Mouse (Mus musculus): Measurements from ENCODE around the gene Teddm2. TPM values are rescaled to one million over a fixed set of nuclear protein-coding genes. Genes with fewer than 3 reads are reported as not detected.

The Teddm2 gene
- total and polyA plus RNA-seq, 2 experiments from 2014 or later = 0.33 TPM; not detected in 1

DNA sequence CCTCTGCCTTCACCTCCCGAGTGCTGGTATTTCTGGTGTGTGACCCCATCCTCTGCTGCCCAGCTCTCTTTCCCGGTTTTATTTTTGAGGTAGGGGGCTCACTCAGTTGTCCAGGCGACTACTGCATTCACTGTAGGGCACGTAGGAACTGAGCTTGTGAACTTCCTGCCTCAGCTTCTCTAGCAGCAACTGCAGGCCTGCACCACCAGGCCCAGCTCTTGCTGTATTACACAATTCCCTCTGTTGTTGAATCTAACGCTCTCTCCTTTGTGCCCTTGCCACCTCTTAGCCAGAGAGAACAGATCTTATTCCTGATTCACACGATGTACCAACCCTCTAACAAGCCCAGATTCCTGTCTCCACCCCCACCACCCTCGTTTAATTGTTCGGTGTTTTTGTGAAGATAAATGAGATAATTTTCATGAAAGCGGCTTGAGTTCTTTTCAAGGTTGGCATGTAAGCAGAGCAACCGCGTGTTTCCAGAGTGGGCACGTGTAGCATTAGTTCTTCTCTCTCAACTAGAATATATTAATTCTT, 35.9 kb upstream of the Teddm2 start:
- Histone ChIP-seq H3K4me3 (ENCODE audit: low read depth, low read length) (no peak overlapping the region), H3K27ac (ENCODE audit: low read depth) (no peak overlapping the region), H3K4me2 (ENCODE audit: low read depth, low read length) (no peak overlapping the region), H3K9ac (replicated peaks; ENCODE audit: low read depth, low read length) (no peak overlapping the region), H3K4me1 (ENCODE audit: control insufficient read depth, insufficient read depth) (no peaks in the 10 kb centered on the region), H3K36me3 (replicated peaks; ENCODE audit: control insufficient read depth, insufficient read depth, low read length) (no peaks in the 10 kb centered on the region), H3K9me3 (replicated peaks; ENCODE audit: control insufficient read depth, low read length) (no peaks in the 10 kb centered on the region), H3K27me3 (ENCODE audit: control insufficient read depth, insufficient read depth, low read length) (no peaks in the 10 kb centered on the region)
- DNase-seq (ENCODE audit: low spot score) = no peak
- 72% methylated on average over 12 of the region's 12 CpGs for WGBS
- TF ChIP-seq EP300 (IDR thresholded peaks at IDR 0.05; ENCODE audit: low read depth) = no peak
- TF ChIP-seq CTCF (IDR thresholded peaks at IDR 0.05; ENCODE audit: low read depth) = no peak
- no peak for ATAC-seq (ENCODE audit: insufficient read depth, low read depth)

DNA sequence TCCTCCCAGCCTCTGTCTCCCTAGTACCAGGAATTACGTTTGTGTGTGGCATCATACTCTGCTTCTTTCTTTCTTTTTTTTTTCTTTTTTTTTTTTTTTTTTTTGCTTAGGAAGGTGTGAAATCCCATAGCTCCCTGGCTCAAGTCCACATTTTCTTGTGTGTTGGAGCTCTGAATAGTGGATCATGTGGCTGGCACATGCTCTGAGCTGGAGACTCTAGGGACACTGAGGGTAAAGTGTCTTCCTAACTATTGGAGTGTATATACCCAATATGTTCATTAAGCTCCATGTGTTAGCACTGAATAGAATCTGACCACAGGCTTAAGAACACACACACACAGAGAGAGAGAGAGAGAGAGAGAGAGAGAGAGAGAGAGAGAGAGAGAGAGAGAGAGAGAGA, 33.7 kb upstream of the Teddm2 start:
- H3K9me3 ChIP-seq (replicated peaks; ENCODE audit: control insufficient read depth, low read length) = no peaks in the 10 kb centered on the region
- no peak overlapping the region for H3K4me3 ChIP-seq (ENCODE audit: low read depth, low read length)
- TF ChIP-seq CTCF (IDR thresholded peaks at IDR 0.05; ENCODE audit: low read depth) = no peak
- no peak for TF ChIP-seq EP300 (IDR thresholded peaks at IDR 0.05; ENCODE audit: low read depth)
- WGBS = 48% methylated on average over 1 of the region's 1 CpGs
- DNase-seq (ENCODE audit: low spot score) (no peak), ATAC-seq (ENCODE audit: insufficient read depth, low read depth) (no peak)
- H3K27me3 ChIP-seq (ENCODE audit: control insufficient read depth, insufficient read depth, low read length) = no peaks in the 10 kb centered on the region
- H3K4me2 ChIP-seq (ENCODE audit: low read depth, low read length) = no peak overlapping the region
- H3K4me1 ChIP-seq (ENCODE audit: control insufficient read depth, insufficient read depth) = no peaks in the 10 kb centered on the region
- H3K27ac ChIP-seq (ENCODE audit: low read depth) = no peak overlapping the region
- no peaks in the 10 kb centered on the region for H3K36me3 ChIP-seq (replicated peaks; ENCODE audit: control insufficient read depth, insufficient read depth, low read length)
- H3K9ac ChIP-seq (replicated peaks; ENCODE audit: low read depth, low read length) = no peak overlapping the region

DNA sequence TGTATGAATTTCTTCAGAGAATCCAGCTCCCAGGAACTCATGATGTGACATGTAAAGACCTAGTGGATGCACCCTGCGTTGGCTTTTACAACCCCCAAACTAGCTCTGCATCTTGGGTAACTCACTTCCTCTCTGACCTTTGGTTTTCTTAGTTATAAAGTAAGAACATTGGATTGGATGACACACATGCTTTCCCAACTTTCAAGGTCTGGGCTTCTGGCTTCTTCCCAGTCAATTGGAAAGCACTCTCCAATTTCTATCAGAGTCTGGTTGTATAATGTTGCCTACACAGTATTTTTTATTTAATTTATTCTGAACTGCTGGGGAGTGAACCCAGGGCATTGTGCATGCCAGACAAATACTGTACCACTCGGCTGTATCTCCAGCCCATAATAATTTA, 30.4 kb upstream of the Teddm2 start:
- ATAC-seq (ENCODE audit: insufficient read depth, low read depth) = no peak
- no peak overlapping the region for H3K4me2 ChIP-seq (ENCODE audit: low read depth, low read length)
- no peak overlapping the region for H3K27ac ChIP-seq (ENCODE audit: low read depth)
- WGBS = 79% methylated on average over 2 of the region's 2 CpGs
- no peaks in the 10 kb centered on the region for H3K36me3 ChIP-seq (replicated peaks; ENCODE audit: control insufficient read depth, insufficient read depth, low read length)
- TF ChIP-seq CTCF (IDR thresholded peaks at IDR 0.05; ENCODE audit: low read depth) (no peak), EP300 (IDR thresholded peaks at IDR 0.05; ENCODE audit: low read depth) (no peak)
- H3K9ac ChIP-seq (replicated peaks; ENCODE audit: low read depth, low read length) = no peak overlapping the region
- H3K4me3 ChIP-seq (ENCODE audit: low read depth, low read length) = no peak overlapping the region
- H3K27me3 ChIP-seq (ENCODE audit: control insufficient read depth, insufficient read depth, low read length) = no peaks in the 10 kb centered on the region
- no peaks in the 10 kb centered on the region for H3K4me1 ChIP-seq (ENCODE audit: control insufficient read depth, insufficient read depth)
- no peaks in the 10 kb centered on the region for H3K9me3 ChIP-seq (replicated peaks; ENCODE audit: control insufficient read depth, low read length)
- DNase-seq (ENCODE audit: low spot score) = no peak

DNA sequence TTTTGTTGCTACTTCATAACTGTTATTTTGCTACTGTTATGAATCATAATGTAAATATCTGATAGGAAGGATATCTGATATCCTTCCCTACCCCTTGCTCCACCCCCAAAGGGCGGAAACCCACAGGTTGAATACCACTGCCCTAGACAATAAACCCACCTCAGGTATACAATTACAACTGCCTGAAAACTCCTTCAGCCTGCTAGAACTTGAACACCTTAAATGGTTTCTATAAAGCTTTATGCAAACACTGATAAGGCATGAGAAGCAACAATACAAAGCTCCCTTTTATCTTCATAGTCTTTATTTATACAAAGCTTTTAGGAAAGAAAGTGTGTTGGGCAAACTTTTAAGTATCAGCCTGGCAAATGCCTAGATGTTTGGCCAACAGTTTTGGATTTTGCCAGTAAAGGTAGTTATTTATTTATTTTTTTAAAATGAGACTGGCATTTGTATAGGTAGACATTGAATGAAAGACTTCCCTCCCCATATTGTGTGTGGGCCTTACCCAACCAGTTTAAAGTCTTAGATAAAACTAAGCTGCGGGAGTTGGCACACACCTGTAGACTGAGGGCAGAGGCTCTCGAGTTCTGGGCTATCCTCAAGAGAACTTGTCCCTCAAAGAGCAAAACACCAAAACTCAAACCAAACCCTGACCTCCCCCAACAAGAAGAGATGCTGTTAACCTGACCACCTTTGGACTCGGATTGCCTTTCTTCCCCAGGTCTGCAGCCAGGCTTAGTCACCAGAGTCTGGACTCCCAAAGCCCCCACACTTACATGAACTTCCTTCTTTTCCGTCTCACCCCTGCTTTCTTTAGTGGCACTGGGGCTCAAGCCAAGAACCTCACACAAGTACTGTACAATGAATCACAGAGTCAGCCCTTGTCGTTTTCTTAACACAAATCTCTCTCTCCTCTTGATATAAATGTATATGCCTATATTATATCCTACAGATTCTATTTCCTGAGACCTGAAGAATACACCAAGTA, 24.7 kb upstream of the Teddm2 start:
- Histone ChIP-seq H3K27ac (ENCODE audit: low read depth) (no peak overlapping the region), H3K36me3 (replicated peaks; ENCODE audit: control insufficient read depth, insufficient read depth, low read length) (no peaks in the 10 kb centered on the region), H3K4me1 (ENCODE audit: control insufficient read depth, insufficient read depth) (0 out of 2 replicates have a peak, but pooled peaks cover 9% of the 10 kb centered on the region), H3K4me3 (ENCODE audit: low read depth, low read length) (no peak overlapping the region), H3K9ac (replicated peaks; ENCODE audit: low read depth, low read length) (no peak overlapping the region), H3K27me3 (ENCODE audit: control insufficient read depth, insufficient read depth, low read length) (no peaks in the 10 kb centered on the region), H3K4me2 (ENCODE audit: low read depth, low read length) (no peak overlapping the region), H3K9me3 (replicated peaks; ENCODE audit: control insufficient read depth, low read length) (no peaks in the 10 kb centered on the region)
- no peak for DNase-seq (ENCODE audit: low spot score)
- no peak for TF ChIP-seq CTCF (IDR thresholded peaks at IDR 0.05; ENCODE audit: low read depth)
- TF ChIP-seq EP300 (IDR thresholded peaks at IDR 0.05; ENCODE audit: low read depth) = no peak
- no peak for ATAC-seq (ENCODE audit: insufficient read depth, low read depth)
- WGBS = 82% methylated on average over 6 of the region's 6 CpGs

DNA sequence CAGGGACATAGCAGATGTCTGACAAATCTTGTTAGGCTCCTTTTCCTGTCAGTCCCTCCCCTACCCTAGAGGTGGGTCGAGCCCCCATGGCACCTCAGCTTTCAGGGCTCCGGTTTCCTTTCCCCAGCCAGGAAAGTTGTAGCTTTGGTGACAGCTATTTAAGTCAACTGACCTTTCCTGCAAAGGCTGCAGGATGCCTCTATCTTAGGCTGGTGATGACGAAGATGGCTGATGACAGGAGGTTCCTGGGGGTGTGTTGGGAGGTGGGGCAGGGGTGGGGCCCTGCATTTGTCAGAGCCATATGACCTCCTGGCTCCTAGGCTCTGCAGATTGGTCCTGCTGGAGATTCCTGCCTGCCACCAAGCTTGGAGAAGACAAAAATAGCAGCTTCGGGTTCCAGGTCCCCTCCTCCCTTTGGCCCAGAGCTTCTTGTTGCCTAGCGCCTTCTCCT, 22.6 kb upstream of the Teddm2 start:
- peak overlapping the region; percentile 92 for H3K27ac ChIP-seq (ENCODE audit: low read depth)
- ATAC-seq (ENCODE audit: insufficient read depth, low read depth) = peak; percentile 95
- TF ChIP-seq EP300 (IDR thresholded peaks at IDR 0.05; ENCODE audit: low read depth) = peak; percentile 98
- TF ChIP-seq CTCF (IDR thresholded peaks at IDR 0.05; ENCODE audit: low read depth) = no peak
- no peak overlapping the region for H3K4me2 ChIP-seq (ENCODE audit: low read depth, low read length)
- H3K9ac ChIP-seq (replicated peaks; ENCODE audit: low read depth, low read length) = no peak overlapping the region
- H3K4me3 ChIP-seq (ENCODE audit: low read depth, low read length) = no peak overlapping the region
- H3K27me3 ChIP-seq (ENCODE audit: control insufficient read depth, insufficient read depth, low read length) = no peaks in the 10 kb centered on the region
- no peaks in the 10 kb centered on the region for H3K36me3 ChIP-seq (replicated peaks; ENCODE audit: control insufficient read depth, insufficient read depth, low read length)
- no peaks in the 10 kb centered on the region for H3K9me3 ChIP-seq (replicated peaks; ENCODE audit: control insufficient read depth, low read length)
- H3K4me1 ChIP-seq (ENCODE audit: control insufficient read depth, insufficient read depth) = peaks cover 10% of the 10 kb centered on the region; the same call in 1 of the 2 replicates
- 7% methylated on average over 5 of the region's 5 CpGs for WGBS
- DNase-seq (ENCODE audit: low spot score) = peak; percentile 91

All from heart, postnatal 0 days (tissue).